Mouse (Mus musculus) heart, embryonic 13.5 days (tissue): ENCODE results near the gene Hist3h2ba. TPM values are rescaled to one million over a fixed set of nuclear protein-coding genes. Genes with fewer than 3 reads are reported as not detected.

ENCODE experiments used
- ATAC-seq: fragments of 200-750 bp; cut with Nextera tagmentation; 2 replicates; pipeline ENCODE4 v1.8.0; 2017; ENCODE audit warnings: moderate TSS enrichment; ENCODE audit not compliant: insufficient number of reproducible peaks, low FRiP score, low TSS enrichment; ENCODE audit errors: extremely low read depth
- H3K27ac ChIP-seq: fragments of 300-500 bp; sonication (generic); replicated peaks from 2 replicates; pipeline ENCODE4 v1.5.1; 2015; ENCODE audit warnings: moderate library complexity, mild to moderate bottlenecking, inconsistent platforms
- H3K27me3 ChIP-seq: fragments of 300-500 bp; sonication (generic); replicated peaks from 2 replicates; pipeline ENCODE4 v1.6.1; 2015; ENCODE audit warnings: mild to moderate bottlenecking, inconsistent platforms
- H3K36me3 ChIP-seq: fragments of 300-500 bp; sonication (generic); 2 replicates; pipeline ENCODE4 v1.6.1; 2015; ENCODE audit warnings: mild to moderate bottlenecking, inconsistent platforms
- H3K4me1 ChIP-seq: fragments of 300-500 bp; sonication (generic); 2 replicates; pipeline ENCODE4 v1.6.1; 2015; ENCODE audit warnings: inconsistent platforms
- H3K4me2 ChIP-seq: fragments of 300-500 bp; sonication (generic); 2 replicates; pipeline ENCODE4 v1.6.1; 2015; ENCODE audit warnings: inconsistent platforms, mild to moderate bottlenecking, moderate library complexity
- H3K4me3 ChIP-seq: fragments of 300-500 bp; sonication (generic); 2 replicates; pipeline ENCODE4 v1.5.1; 2015; ENCODE audit warnings: moderate library complexity, mild to moderate bottlenecking, inconsistent platforms
- H3K9ac ChIP-seq: fragments of 300-500 bp; sonication (generic); 2 replicates; pipeline ENCODE4 v1.6.1; 2015; ENCODE audit warnings: inconsistent platforms, mild to moderate bottlenecking, moderate library complexity
- H3K9me3 ChIP-seq: fragments of 300-500 bp; sonication (generic); 2 replicates; pipeline ENCODE4 v1.6.1; 2016; ENCODE audit warnings: inconsistent platforms
- WGBS: fragments of 180-500 bp; shearing (Covaris S2); methylation state at CpG from one replicate; pipeline ENCODE4 v1.1.7; 2015; ENCODE audit warnings: mixed read lengths; 5-methylcytosine and 5-hydroxymethylcytosine counted together
- microRNA-seq: library from miRNA; unstranded; fragments of <30 nt; microRNA quantifications from one replicate; pipeline ENCODE4, GENCODE M21; 2016
- polyA plus RNA-seq: library from polyadenylated mRNA; unstranded; fragments of >200 nt; fragmentation: Nextera tagmentation; extraction: Ambion mirVana; gene quantifications from 2 replicates; pipeline ENCODE4 v1.2.1, GENCODE M21; 2015

Gene Hist3h2ba
- polyA plus RNA-seq, 1 experiment from 2014 or later = 14.9 TPM

DNA sequence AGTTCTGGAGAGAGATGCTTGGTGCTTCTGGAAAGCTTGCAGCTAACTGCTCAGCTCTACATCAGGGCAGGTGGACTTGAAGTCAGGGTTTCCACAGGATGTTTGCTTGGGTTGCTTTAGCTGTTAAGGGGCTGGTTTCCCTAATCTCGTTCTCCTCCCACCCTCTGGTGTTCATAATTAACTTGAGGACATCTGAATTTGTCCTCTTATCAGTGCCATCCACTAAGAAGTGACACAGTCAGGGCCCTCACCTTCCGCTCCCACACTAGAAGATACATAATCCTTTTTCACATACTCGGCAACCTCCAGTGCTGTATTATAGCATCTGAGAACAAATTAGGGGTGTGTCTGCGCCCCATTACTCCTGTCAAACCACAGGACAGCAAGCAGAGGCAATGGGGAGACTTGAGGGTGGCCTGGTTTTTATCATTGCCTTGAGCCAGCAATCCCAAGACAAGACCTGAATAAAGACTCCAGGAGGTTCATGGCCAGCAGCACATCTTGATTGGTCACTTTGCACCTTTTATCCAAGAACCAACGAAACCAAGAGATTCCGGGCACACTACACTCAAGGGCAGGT, 44.5 kb downstream of the Hist3h2ba start:
- Histone ChIP-seq H3K4me2 (no peak overlapping the region), H3K27me3 (peaks cover 28% of the 10 kb centered on the region), H3K9ac (peak overlapping the region; percentile 77), H3K27ac (peak overlapping the region; percentile 53), H3K4me1 (peaks cover 99% of the 10 kb centered on the region), H3K36me3 (peaks cover 55% of the 10 kb centered on the region), H3K9me3 (no peaks in the 10 kb centered on the region), H3K4me3 (no peak overlapping the region)
- WGBS = 51% methylated on average over 6 of the region's 6 CpGs
- no peak for ATAC-seq

DNA sequence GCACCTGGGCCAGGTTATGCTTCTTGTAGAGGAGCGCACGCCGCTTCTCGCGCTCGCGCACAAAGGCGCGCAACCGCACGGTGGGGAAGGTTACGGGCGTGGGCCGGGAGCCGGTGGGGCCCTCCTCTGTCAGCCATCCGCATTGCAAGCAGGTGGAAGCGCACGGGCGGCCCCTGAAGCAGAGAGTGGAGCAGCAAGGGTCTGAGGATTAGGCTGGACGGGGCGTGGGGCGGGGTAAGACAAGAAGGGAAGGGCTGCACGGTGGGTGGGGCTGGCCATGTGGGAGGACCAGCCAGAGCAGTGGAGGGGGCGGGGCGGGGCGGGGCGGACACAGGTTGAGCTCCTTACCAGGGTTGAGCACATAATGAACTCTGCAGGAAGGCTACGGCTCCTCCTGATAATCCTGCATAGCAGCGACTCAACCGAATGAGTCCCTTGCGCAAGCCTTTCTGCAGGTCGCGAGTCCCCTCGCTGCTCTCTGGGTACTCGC, 45.7 kb downstream of the Hist3h2ba start:
- 4% methylated on average over 35 of the region's 35 CpGs for WGBS
- peak overlapping the region; percentile 53 for H3K27ac ChIP-seq

DNA sequence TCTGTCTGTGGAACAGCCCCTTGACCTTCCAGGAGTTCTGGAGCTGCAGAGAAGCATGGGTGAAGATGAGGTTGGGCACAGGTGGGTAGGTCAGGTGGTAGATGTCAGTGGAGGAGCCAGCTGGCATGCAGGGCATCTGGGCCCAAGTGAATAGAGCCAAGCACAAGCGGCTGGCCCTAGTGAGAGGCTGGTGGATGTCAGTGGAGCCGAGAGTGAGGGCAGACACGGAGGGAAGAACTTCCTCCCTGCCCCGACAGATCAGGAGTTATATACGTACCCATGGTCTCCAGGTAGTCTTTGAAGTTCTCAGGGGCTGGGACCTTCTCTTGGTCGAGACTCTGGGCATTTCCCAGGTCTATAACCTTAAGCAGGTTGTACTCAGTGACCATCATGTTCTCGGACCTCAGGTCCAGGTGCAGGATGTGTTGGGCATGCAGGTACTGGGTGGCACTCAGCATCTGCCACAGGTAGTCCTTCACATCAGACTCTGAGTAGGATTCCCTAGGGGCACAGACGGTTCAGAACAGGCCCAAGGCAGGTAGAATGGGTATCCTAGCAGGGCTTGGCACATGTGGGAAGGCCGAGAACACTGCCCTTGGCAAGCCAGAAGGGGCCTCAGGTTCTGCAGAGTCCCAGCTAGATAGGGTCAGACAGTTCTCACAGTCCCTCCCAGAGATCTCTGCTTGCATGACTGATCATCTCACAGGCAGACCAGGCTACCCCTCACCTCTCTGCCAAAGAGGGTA, 46.5 kb downstream of the Hist3h2ba start:
- Histone ChIP-seq H3K9ac (peak overlapping the region; percentile 77), H3K27ac (peak overlapping the region; percentile 53; the same call in 1 of the 2 replicates), H3K36me3 (peaks cover 35% of the 10 kb centered on the region), H3K4me2 (no peak overlapping the region), H3K4me3 (0 out of 2 replicates have a peak overlapping the region, but pooled peaks have one; percentile 43), H3K4me1 (peaks cover 100% of the 10 kb centered on the region), H3K27me3 (peaks cover 28% of the 10 kb centered on the region), H3K9me3 (no peaks in the 10 kb centered on the region)
- ATAC-seq = no peak
- 75% methylated on average over 9 of the region's 9 CpGs for WGBS

More for the DNA sequence above, 45.7 kb downstream of the Hist3h2ba start:
- Histone ChIP-seq H3K4me2 (peak overlapping the region; percentile 69), H3K4me1 (peaks cover 100% of the 10 kb centered on the region), H3K27me3 (peaks cover 28% of the 10 kb centered on the region), H3K9me3 (no peaks in the 10 kb centered on the region), H3K9ac (peak overlapping the region; percentile 77), H3K36me3 (peaks cover 43% of the 10 kb centered on the region), H3K4me3 (peak overlapping the region; percentile 43)
- no peak for ATAC-seq

DNA sequence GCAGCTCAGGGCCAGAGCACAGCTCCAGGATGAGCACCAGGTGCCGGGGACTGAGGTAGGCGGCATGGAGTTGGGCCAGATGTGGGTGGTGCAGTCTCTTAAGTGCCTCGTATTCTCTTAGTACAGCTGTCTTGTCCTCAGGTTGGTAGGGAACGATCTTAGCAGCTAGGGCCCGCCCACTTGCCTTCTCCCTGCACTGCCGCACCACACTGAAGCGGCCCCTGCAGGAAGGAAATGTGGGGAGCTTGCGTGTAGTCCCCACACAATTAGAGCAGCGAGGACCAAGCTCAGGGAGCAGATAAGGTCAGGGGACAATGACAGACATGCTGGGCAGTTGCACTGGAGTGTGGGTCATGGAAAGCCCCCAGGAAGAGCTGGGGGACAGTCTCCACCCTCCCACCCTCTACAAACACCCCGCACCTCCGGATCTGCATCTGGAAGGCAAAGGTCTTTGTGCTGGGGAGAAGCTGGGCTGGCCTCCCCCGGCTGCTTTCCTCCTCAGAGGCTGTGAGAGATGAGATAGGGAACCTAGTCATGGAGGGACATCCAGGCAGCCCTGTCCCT, 47.2 kb downstream of the Hist3h2ba start:
- Histone ChIP-seq H3K36me3 (peaks cover 28% of the 10 kb centered on the region), H3K27ac (no peak overlapping the region), H3K9me3 (no peaks in the 10 kb centered on the region), H3K27me3 (peaks cover 28% of the 10 kb centered on the region), H3K4me3 (no peak overlapping the region), H3K4me2 (peak overlapping the region; percentile 24), H3K4me1 (peaks cover 100% of the 10 kb centered on the region), H3K9ac (peak overlapping the region; percentile 57; the same call in 1 of the 2 replicates)
- no peak for ATAC-seq
- WGBS = 45% methylated on average over 12 of the region's 12 CpGs

DNA sequence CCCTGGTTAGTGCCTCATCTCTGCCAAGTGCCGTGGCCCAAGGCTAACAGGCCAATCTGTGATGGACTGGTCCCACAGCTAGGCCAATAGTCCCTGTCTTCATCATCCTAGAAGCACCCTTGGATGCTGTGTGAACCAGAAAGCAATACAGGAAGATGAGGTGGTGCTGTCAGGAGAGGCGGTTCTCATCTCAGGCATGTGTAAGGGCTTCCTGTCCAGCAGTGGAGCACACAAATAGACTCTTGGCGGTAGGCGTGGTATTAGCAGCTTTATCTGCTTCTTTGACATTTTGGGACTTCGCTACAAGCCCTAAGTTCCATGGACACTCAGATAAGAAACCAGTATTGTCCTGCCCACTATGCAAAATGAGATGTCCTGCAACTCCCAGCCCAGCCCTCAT, 48.8 kb downstream of the Hist3h2ba start:
- peak overlapping the region; percentile 84; the same call in 1 of the 2 replicates for H3K27ac ChIP-seq
- H3K9me3 ChIP-seq = no peaks in the 10 kb centered on the region
- no peak for ATAC-seq
- H3K4me3 ChIP-seq = peak overlapping the region; percentile 42; the same call in 1 of the 2 replicates
- peak overlapping the region; percentile 69 for H3K4me2 ChIP-seq
- 56% methylated on average over 5 of the region's 5 CpGs for WGBS
- peak overlapping the region; percentile 73 for H3K9ac ChIP-seq
- peaks cover 100% of the 10 kb centered on the region for H3K4me1 ChIP-seq
- H3K27me3 ChIP-seq = peaks cover 28% of the 10 kb centered on the region
- peaks cover 26% of the 10 kb centered on the region for H3K36me3 ChIP-seq

Small RNAs within 50 kb of the gene (microRNA-seq; reads per million reads assigned to microRNA genes)
- gene Gm44313 = not detected

Other genes with a start within 250 kb of the Hist3h2ba start
- gene Olfr319, start 249.8 kb upstream of the Hist3h2ba start, polyA plus RNA-seq = not detected in 2 replicates
- gene Olfr318, start 224.9 kb upstream of the Hist3h2ba start, polyA plus RNA-seq = not detected in 2 replicates
- not detected in 2 replicates for gene Olfr317, start 209.7 kb upstream of the Hist3h2ba start, polyA plus RNA-seq
- gene Olfr316, start 196.2 kb upstream of the Hist3h2ba start, polyA plus RNA-seq = not detected in 2 replicates
- not detected in 2 replicates for gene Olfr315, start 175.7 kb upstream of the Hist3h2ba start, polyA plus RNA-seq
- gene Olfr314, start 166.0 kb upstream of the Hist3h2ba start, polyA plus RNA-seq = 0.08 TPM in 1 of 2 replicates, not detected in the other
- 0.47 and 0.66 TPM in 2 replicates for gene Fam183b, start 147.0 kb upstream of the Hist3h2ba start, polyA plus RNA-seq
- 0.12 and 0.17 TPM in 2 replicates for gene Olfr313, start 133.9 kb upstream of the Hist3h2ba start, polyA plus RNA-seq
- gene Olfr312, start 119.7 kb upstream of the Hist3h2ba start, polyA plus RNA-seq = 0.11 and 0.13 TPM in 2 replicates
- 0.17 and 0.24 TPM in 2 replicates for gene Olfr311, start 109.7 kb upstream of the Hist3h2ba start, polyA plus RNA-seq
- gene Gm12258, start 101.8 kb upstream of the Hist3h2ba start, polyA plus RNA-seq = 3.9 and 5.2 TPM in 2 replicates
- gene 2810021J22Rik, start 81.7 kb upstream of the Hist3h2ba start, polyA plus RNA-seq = 3.3 and 4.4 TPM in 2 replicates
- 3.3 and 3.5 TPM in 2 replicates for gene Zfp39, start 44.7 kb upstream of the Hist3h2ba start, polyA plus RNA-seq
- gene Btnl10, start 31.0 kb upstream of the Hist3h2ba start, polyA plus RNA-seq = 0.16 and 0.41 TPM in 2 replicates
- gene Rnf187, start 10.0 kb upstream of the Hist3h2ba start, polyA plus RNA-seq = 151 and 166 TPM in 2 replicates
- 26.4 and 28.5 TPM in 2 replicates for gene Hist3h2a, start 5.8 kb downstream of the Hist3h2ba start, polyA plus RNA-seq
- gene Trim17, start 5.8 kb downstream of the Hist3h2ba start, polyA plus RNA-seq = 0.43 and 0.76 TPM in 2 replicates
- gene Trim11, start 29.2 kb downstream of the Hist3h2ba start, polyA plus RNA-seq = 25.6 and 28.2 TPM in 2 replicates
- 38.9 and 44.4 TPM in 2 replicates for gene Obscn, start 187.5 kb downstream of the Hist3h2ba start, polyA plus RNA-seq
- 8.1 and 8.7 TPM in 2 replicates for gene Iba57, start 214.8 kb downstream of the Hist3h2ba start, polyA plus RNA-seq
- 0.06 and 0.28 TPM in 2 replicates for gene Gjc2, start 234.3 kb downstream of the Hist3h2ba start, polyA plus RNA-seq
- gene Guk1, start 243.3 kb downstream of the Hist3h2ba start, polyA plus RNA-seq = 114 and 123 TPM in 2 replicates